Mouse (Mus musculus): Measurements from ENCODE around the gene Lamp5. TPM values are rescaled to one million over a fixed set of nuclear protein-coding genes. Genes with fewer than 3 reads are reported as not detected.

Lamp5 gene
- polyA plus RNA-seq (2012; rRNA removed) = 2.1 and 2.9 TPM in 2 replicates

DNA sequence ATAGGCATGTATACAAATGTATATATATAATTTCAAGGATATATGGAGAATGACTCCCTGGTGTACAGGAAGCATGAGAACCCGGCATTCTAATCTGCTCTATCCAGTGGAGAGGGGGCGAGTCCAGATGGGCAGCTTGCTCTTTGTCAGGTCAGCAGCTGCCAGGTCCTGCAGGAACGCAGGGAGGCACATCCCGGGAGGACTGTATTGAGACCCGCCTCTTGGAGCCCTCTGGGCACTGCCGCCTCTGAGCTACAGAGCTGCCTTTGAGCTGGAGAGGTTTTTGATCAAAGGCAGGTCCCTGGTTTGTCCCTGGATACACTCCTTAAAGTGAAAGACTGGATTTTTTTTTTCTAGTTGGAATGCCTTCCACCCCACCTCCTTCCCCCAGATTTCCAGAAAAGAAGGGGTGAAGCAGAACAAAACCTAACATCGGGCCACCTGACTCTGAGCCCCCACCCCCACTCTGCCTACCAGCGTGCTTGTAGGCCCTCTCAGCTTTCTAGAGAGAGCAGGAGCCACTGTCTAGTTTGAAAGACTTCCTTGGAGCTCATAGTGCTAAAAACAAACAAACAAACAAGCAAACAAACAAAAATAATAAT lies at the start of gene Lamp5:
Lamp5 (plus strand) TSS at position 552 of the 602 bp plus-strand sequence.
- DNase-seq (ENCODE audit: low read depth) = no peak

DNA sequence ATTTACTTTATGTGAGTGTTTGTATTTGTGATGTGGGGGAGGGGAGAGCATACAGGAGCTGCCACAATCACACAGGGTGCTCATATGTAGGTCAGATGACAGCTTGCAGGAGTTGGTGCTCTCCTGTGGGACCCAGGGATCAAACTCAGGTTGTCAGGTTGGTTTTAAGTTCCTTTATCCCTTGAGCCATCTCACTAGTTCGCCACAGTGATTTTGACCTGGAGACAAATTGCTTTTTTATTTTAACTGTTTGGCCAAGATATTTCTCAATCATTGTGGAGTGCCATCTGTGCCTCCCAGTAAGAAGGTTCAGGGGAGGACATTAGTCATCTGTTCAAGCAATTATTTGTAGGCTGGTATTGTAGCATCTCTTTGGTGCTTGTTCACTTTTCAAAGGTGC lies 48.2 kb upstream of the Lamp5 start:
- DNase-seq (ENCODE audit: low read depth) = no peak

- DNase-seq (ENCODE audit: low read depth) = no peak
Observed at GRCm38 (mm10) chr2:136006280-136006679, 45.8 kb upstream of the Lamp5 start.

- DNase-seq (ENCODE audit: low read depth) = no peak
Observed at GRCm38 (mm10) chr2:136012759-136013158, 39.3 kb upstream of the Lamp5 start.

DNA sequence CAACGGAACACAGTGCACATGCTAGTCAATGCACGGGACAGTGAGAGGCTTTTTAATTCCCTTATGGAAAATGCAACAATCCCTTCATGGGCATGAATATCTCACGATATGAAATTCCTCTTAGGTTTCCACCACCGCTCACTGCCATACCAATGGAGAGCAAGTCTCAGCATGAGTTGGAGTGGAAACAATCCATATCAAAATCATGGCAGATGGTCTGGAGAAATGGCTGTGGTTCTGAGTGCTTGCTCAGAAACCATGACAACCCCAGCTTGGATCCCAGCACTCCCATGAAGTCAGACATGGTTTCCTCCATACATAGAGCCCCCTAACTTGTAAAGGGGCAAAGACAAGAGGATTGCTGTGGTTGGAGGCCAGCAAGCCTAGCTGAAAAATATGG lies 3.6 kb upstream of the Lamp5 start:
- no peak for DNase-seq (ENCODE audit: low read depth)

DNA sequence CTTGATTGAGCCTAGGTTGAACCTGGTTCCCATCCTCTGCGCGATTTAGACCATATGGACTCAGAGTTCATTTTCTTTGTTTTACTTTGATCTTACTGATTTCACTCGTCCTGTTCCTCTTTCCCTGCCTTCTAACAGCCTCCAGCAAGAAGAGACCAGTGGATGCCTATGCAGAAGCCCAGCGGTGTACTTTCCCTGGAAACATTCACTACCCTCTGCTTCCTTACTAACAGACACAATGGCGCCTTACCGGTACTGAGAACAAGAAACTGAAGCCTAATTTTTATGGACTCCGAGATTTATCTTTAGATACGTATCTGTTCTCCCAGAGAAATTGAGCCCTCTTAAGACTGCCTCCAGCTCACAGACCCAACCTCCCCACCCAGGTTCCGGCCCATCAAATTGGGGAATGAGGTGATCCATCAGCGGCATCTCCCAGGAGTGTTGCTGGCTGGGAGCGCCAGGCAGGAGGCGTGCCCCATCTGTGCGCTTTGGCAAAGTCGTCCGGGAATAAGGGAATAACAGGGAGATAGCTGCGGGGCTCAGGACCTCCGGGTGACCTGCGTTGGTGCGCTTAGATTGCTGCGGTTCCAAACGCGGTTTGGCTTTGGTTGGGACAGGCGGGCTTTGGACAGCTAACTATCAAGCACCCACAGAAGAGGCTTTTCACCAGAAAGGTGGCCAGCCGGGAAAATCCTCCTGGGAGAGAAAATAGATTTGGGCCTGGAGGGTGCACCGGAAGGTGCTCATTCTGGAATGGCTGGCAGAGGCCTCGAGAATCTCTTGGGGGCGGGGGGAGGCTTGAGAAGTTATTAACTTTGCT lies 1.0 kb upstream of the Lamp5 start:
- DNase-seq (ENCODE audit: low read depth) = no peak

DNA sequence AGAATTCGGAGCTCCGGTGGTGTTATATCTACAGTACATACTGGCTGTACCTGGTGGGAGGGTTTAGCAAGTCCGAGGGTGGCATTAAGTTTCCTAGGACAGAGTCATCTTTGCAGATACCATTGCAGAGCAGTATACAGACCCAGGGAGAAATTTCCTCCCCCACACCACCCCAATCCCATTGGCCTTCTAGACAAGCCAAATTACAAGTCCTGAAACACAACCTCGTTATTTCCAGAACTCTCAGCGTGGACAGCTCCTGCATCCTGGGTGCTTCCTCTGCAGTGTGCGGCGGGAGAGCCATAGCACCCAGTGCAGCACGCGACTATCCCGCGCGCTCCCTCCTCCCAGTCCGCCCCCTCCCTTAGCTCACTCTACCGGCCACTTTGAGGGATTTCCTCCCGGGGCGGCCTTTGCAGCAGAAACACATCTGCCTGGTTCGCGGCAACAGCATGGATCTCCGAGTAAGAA lies 5.9 kb downstream of the Lamp5 start:
- no peak for DNase-seq (ENCODE audit: low read depth)

GRCm38 (mm10) chr2:136058398-136058797 lies 6.4 kb downstream of the Lamp5 start:
- no peak for DNase-seq (ENCODE audit: low read depth)

DNA sequence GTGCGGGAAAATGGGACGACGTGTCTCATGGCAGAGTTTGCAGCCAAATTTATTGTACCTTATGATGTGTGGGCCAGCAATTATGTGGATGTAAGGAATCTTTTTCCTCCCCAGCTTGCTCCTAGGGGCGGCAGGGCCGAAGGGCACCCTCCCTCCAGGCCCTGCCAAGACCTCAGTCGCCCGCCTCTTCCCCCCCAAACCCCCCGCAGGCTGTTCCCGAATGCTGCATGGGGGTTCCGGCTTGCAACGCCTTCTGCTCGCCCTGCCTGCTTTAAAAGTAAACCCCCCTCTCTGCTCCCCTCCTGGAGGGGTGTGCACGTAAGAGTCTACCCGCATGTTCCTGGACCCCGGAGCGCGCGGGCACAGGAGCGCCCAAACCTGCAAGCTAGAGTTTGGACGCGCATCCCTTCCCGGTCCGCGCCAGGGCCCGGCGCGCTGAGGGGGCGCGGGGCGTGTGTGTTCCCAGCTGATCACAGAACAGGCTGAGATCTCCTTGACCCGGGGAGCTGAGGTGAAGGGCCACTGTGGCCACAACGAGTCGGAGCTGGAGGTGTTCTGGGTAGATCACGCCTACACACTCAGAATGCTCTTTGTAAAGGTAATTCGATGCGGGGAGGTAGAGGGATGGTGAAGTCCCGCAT lies 7.1 kb downstream of the Lamp5 start:
- DNase-seq (ENCODE audit: low read depth) = no peak

DNA sequence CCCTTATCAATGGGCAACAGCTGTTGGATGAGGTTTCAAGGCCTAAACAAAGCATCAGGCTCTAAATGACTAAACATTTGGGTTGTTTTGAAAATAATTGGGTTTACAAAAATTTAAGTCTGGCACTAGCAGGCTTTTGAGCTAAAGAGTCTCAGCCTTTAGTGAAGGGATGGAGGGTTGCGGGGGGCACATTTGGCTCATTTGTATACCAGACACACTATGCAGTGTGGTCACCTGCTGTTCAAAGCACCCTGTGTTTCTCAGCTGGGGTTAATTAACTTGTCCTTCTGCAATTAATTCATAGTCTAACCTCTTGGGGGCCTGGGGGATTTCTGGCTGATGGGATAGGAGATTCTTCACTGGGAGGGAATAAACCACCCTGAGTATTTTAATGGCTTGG lies 12.3 kb downstream of the Lamp5 start:
- no peak for DNase-seq (ENCODE audit: low read depth)

GRCm38 (mm10) chr2:136095978-136096377 lies 43.9 kb downstream of the Lamp5 start:
- no peak for DNase-seq (ENCODE audit: low read depth)

DNA sequence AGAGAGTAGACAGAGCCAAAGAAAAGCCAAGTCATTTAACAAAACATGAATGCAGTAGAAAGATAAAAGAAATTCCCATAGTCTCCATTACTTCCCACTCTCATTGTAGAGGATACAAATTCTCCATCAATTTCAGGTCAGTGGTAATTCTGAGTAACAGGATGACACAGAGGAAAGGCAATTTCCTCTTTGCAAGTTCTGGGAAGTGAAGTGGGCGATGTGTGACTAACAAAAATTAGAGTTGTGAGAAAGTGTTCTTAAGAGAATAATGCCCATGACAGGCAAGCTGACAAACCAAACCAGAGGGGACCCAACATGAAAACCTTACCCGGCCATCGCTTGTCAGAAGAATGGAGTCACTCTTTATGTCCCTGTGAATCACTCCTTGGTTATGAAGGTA lies 45.1 kb downstream of the Lamp5 start:
- no peak for DNase-seq (ENCODE audit: low read depth)

DNA sequence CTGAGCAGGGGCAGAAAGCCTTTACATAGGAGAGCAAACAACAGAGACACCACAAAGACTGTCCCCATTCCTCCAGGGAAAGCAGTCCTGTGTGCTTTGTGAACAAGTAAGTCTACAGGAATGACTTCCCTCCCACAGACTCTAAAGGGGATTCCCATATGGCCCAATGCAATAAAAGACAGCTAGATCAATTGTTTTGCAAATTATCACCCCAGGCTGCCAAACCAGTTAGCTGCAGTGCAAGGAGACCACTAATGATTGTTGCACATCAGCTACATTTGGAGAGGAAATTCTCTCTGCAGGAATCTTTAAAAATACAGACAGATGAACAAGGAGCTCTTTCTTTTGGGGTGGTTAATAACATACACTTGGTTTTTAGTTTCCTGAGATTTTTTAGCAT lies 55.6 kb downstream of the Lamp5 start:
- DNase-seq (ENCODE audit: low read depth) = no peak

GRCm38 (mm10) chr2:136108124-136109037 lies 56.3 kb downstream of the Lamp5 start:
- no peak for DNase-seq (ENCODE audit: low read depth)

GRCm38 (mm10) chr2:136109038-136109363 lies 57.0 kb downstream of the Lamp5 start:
- DNase-seq (ENCODE audit: low read depth) = no peak

DNA sequence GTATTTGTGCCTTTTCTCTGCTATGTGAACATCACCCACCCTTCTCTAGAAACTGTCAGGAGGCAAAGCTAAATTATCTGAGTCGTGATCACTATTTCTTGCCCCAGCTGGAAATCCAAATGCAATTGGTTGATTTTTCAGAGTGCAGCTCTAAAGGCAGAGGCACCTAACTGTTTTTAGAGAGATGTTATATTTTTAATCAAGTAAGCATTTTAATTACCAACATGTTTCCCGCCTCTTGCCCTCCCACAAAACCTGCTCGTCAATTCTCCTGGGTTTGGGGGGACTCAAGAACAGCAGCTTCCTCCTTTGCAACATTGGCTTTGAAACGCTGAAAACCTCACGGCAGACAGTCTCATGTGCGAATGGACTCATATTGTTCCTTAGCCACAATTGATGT lies 61.3 kb downstream of the Lamp5 start:
- no peak for DNase-seq (ENCODE audit: low read depth)

- DNase-seq (ENCODE audit: low read depth) = no peak
Observed at GRCm38 (mm10) chr2:136118006-136118405, 66.0 kb downstream of the Lamp5 start.

All from gonadal fat pad, adult 2 months (tissue).